Mouse (Mus musculus) hematopoietic stem cell, adult 5-6 weeks (primary cell): ENCODE data around the gene Tepp. TPM values are rescaled to one million over a fixed set of nuclear protein-coding genes. Genes with fewer than 3 reads are reported as not detected.

Experiments
- ATAC-seq, 2 experiments: fragments of 125-278 bp in 1 of 2; replicated peaks in 1 of 2; 2 replicates each; pipeline ENCODE4 v1.8.0; 2016 to 2017; ENCODE audit warnings: inconsistent platforms in 2 of 2, mild to moderate bottlenecking in 2 of 2, moderate number of reproducible peaks in 2 of 2, low read depth in 1 of 2, moderate TSS enrichment in 1 of 2; ENCODE audit not compliant: low FRiP score in 2 of 2, poor library complexity in 2 of 2, severe bottlenecking in 2 of 2, insufficient read depth in 1 of 2, low TSS enrichment in 1 of 2
- total RNA-seq: library from RNA; stranded (forward); fragments of 172-1452, 232-1000 nt; gene quantifications from 2 replicates; pipeline ENCODE4 v1.2.3, GENCODE M21; 2017

The Tepp gene
- total RNA-seq, 1 experiment from 2014 or later = not detected

GRCm38 (mm10) chr8:95324646-95325045, 14.3 kb downstream of the Tepp start:
- ATAC-seq = no peak

- no peak for ATAC-seq
Measured at GRCm38 (mm10) chr8:95326822-95327221, 16.5 kb downstream of the Tepp start.

DNA sequence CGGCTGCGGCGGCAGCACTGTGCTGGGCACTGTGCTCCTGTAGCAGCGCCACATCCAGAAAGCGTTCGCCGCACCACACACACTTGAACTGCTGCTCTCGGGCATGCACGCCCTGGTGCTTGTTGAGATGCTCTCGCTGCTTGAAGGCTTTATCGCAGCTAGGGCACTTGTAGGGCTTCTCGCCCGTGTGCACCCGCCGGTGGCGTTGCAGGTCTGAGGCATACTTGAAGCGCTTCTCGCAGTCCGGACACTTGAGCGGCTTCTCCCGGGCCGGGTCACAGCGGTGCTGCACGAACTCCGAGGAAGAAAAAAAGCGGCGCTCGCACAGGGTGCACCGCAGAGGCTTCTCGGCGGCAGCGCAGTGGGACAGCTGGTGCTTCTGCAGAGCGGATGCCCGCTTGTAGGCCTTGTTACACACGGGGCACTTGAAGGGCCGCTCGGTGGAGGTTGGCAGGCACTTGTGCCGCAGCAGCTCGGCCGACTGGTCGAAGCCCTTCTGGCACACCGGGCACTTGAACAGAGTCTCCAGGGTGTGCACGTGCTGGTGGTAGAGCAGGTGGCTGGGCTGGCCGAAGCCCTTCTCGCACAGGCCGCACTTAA, 17.6 kb downstream of the Tepp start:
- no peak for ATAC-seq

- no peak for ATAC-seq
Measured at GRCm38 (mm10) chr8:95330367-95330766, 20.0 kb downstream of the Tepp start.

DNA sequence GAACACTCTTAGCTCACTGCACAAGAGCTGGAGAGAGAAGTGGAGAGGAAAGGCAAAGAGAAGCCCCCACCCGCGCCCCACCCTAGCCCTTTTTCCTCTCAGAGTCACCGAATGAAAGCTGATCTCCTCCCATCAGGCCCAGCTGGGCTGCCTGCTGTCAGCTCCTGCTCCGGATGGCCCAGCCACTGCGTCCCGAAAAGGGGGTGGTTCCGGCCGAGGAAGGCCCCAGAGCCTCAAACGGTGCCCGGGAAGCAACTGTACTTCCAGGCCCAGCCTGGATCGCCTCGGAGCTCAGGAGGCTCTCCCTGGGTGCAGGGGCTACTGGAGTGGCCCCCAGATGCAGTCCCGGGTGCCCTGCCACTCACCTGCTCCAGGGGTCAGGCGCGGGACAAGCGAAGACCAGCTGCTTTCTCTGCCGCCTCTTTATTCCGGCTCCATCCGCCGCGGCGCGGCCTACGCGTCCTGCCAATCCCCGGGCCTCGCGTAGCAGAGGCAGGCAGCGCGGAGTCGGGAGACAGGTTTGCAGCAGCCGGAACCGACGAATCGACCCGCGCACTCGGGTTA, 20.9 kb downstream of the Tepp start:
- ATAC-seq = peak; percentile 19 to 30; a peak in 3 of 4 replicates

GRCm38 (mm10) chr8:95331720-95332436, 21.5 kb downstream of the Tepp start, which contains the start of the genes Zfp319 and Usb1:
Zfp319 (minus strand) TSS chr8:95331950.
Usb1 (plus strand) TSS chr8:95332284.
- ATAC-seq = peak; percentile 87 to 90

DNA sequence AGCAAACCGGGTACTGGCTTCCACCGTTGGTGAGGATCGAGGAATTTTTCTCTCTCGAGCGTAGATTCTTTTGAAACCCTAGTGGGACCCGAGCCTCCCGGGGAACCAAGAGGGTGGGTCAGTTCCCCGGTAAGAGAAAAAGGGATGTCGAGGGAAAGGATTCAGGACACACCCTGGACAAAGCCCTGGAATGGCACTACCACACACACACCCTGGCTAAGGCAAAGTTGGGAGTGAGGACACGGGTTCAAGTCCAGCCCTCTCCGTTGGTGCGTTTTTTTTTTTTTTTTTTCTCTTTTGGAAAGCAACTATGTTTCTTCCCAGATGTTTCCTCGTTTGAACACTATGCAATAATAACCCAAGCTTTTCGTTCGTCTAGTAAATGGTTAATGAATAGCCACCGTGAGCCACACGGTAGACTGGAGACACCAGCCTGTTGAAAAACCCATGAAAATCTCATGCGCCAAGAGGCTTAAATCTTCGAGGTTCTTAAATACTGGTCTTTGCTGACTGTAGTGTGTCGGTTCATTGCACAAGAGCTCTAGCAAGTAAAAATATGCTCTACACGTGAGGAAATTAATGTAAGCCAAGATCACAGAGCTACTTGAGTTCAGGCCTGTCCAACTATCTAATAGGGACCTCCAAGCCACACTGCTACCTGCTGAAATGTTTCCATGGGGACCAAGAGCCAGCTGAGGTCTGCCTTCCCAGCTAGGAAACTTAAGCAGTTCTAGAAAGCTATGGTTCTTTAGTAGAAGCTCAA, 22.3 kb downstream of the Tepp start:
- ATAC-seq = no peak

- no peak for ATAC-seq
Measured at GRCm38 (mm10) chr8:95335706-95336105, 25.3 kb downstream of the Tepp start.

DNA sequence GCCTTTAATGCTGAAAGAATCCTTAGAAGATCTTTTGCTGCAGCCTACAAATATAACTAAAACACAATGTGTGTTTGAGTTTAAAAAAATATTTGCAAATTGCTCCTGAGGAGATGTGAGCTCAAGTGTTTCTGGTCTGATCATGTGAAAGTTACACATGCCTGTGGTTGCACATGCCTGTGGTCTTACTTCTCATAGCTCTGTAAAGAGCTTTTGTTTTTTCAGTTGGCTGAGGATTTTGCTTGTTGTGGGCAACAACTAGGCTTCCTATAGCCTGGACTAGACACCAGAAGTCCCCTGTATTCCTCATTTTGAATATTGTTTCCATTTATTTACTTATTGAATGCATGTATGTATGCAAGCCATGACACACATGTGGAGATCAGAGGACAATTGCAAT, 26.0 kb downstream of the Tepp start:
- ATAC-seq = no peak

- no peak for ATAC-seq
Measured at GRCm38 (mm10) chr8:95341721-95342120, 31.4 kb downstream of the Tepp start.

DNA sequence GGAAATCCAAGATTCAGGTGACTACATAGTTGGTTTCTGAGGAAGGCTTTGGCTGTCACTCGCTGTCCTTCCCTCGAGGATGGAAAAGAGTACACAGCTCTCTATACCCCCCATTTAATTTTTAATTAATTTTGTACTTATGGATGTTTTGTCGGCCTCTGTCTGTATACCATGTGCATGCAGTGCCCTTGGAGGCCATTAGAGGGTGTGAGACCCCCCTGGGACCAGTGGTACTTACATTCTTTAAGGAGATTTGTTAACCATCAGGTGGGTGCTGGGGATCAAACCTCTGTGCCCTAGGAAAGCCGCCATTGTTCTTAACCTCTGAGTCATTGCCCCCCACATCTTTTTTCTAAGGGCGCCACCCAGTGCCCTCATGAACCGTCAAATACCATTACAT, 34.3 kb downstream of the Tepp start:
- no peak for ATAC-seq

DNA sequence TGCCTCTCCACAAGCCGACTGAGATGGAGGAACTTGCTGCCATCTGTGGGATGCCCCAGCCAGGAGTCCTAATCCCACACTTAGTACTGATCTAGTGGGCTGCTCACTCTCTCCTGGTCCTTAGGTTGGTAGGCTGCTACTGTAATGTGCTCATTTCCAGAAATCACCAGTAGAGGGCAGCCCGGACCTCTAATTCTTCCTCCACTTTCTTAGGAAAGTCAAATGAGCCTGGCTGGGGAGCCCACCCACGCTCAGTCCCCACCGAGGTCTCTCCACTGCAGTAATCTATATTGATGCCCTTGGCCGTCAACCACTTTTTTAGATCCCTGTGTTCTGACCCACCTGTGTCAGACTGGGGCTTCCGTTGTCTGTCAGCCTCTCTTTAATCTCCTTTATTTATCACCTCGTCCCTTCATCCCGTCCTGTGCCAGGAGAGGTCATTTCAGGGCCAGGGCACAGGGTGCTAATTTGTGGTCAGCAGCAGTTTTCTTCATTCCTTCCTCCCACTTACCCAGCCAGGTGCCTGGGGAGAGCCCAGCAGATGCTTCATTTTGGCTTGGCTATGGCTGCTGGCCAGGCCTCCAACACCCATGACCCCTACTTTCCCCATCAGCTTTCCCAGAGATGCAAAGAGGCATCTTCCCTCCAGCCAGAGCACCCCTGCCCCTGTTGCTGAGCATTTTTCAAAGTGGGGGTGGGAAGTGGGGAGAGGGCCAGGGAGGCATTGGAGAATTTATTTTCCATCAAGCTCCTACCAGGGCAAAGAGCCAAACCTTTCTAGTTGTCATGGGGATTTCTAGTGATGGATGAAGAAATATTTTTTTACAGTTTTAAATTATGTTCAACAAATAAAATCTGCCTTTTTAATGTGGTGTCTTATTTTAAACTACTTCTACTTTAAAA, 36.5 kb downstream of the Tepp start:
- peak; percentile 43 to 62; a peak in 3 of 4 replicates for ATAC-seq

GRCm38 (mm10) chr8:95348356-95348755, 38.0 kb downstream of the Tepp start:
- no peak for ATAC-seq

DNA sequence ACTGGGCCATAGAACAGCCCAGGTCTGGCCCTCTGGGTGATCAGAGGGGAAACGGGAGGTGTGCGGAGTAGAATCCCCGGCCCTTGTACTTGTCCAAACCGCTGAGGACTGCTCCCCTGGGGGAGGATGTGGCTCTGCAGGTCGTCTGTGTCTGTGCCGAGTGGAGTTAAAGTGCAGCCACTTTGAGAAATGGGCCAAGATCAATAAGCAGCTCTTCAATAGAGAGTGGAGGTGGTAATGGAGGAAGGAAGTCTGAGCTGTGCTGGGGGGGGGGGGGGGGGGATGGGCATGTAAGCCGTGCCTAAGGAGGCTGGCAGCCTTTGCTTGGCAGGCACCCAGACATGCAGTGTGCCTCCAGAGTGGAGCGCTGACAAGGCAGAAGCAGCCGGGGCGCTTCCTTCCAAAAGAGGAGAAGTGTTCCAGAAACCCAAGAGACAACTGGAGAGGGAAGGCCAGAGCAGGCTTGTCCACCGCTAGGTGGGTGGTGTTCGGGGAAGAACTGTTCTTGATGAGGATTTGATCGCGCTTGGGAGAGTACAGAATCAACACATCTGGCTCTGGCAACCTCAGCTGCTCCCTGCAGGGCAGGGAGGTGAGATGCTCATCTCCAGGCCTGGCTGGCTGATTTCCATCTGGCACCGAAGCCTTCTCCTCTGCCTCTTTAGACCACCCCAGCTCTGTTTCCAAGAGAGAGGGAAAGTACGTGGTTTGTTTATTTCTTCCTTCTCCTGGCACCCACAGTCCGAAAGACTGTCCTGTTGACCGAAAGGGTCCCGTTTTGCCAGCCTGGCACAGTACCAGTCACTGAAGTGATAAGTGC, 38.7 kb downstream of the Tepp start:
- peak; percentile 29 to 33; a peak in 3 of 4 replicates for ATAC-seq

DNA sequence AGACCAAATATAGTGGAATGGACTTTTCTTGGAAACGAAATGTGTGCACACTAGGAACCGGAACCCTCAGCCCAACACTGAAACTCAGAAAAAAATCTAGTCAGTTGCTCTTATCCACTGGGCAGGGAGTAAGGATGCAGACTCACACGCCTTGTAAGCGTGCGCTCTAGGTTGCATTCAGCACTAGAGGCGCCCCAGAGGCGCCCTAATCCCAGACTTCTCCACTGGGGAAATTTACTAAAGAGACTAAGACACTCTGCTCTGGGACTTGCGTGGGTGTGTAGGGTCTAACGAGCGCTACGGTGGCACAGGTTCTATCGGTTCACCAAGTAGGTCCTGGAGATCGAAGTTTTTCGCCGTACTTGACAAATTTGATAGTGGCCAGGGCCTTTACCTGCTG, 41.1 kb downstream of the Tepp start:
- no peak for ATAC-seq

GRCm38 (mm10) chr8:95352151-95352870, 41.9 kb downstream of the Tepp start, which contains the start of gene Mmp15:
Mmp15 (plus strand) TSS chr8:95352268.
- ATAC-seq = no peak
